Mouse (Mus musculus) limb, embryonic 10.5 days (tissue): ENCODE measurements around the gene Gm20605. TPM values are rescaled to one million over a fixed set of nuclear protein-coding genes. Genes with fewer than 3 reads are reported as not detected.
A peak's percentile ranks its signal among the peaks of the same experiment; 100 is the strongest.

ENCODE experiments used
- DNase-seq: peaks from one replicate; pipeline ENCODE4 v3.0.0-alpha.2; 2017; ENCODE audit warnings: low spot score
- H3K27ac ChIP-seq: fragments of 300-500 bp; sonication (generic); 2 replicates; pipeline ENCODE4 v1.5.1; 2016; ENCODE audit warnings: mild to moderate bottlenecking
- H3K27me3 ChIP-seq: fragments of 300-500 bp; sonication (generic); 2 replicates; pipeline ENCODE4 v1.6.1; 2016; ENCODE audit warnings: low read depth, mild to moderate bottlenecking; ENCODE audit not compliant: poor library complexity, severe bottlenecking
- H3K36me3 ChIP-seq: fragments of 300-500 bp; sonication (generic); 2 replicates; pipeline ENCODE4 v1.6.1; 2016; ENCODE audit warnings: mild to moderate bottlenecking, moderate library complexity
- H3K4me1 ChIP-seq: fragments of 300-500 bp; sonication (generic); 2 replicates; pipeline ENCODE4 v1.6.1; 2016
- H3K4me3 ChIP-seq: fragments of 300-500 bp; sonication (generic); 2 replicates; pipeline ENCODE4 v1.5.1; 2016; ENCODE audit warnings: mild to moderate bottlenecking, moderate library complexity
- H3K9me3 ChIP-seq: fragments of 300-500 bp; sonication (generic); replicated peaks from 2 replicates; pipeline ENCODE4 v1.6.1; 2016; ENCODE audit warnings: mild to moderate bottlenecking
- WGBS: fragments of 180-500 bp; shearing (Covaris S2); methylation state at CpG from one replicate; pipeline ENCODE4 v1.1.7; 2016; 5-methylcytosine and 5-hydroxymethylcytosine counted together
- polyA plus RNA-seq: library from polyadenylated mRNA; unstranded; fragments of >200 nt; fragmentation: Nextera tagmentation; extraction: Ambion mirVana; gene quantifications from 2 replicates; pipeline ENCODE4 v1.2.1, GENCODE M21; 2016

The Gm20605 gene
- polyA plus RNA-seq = 12.6 and 14.8 TPM in 2 replicates

- under 1% methylated on average over 46 of the region's 46 CpGs for WGBS
- no peaks in the 10 kb centered on the region for H3K9me3 ChIP-seq
- peaks cover 23% of the 10 kb centered on the region for H3K36me3 ChIP-seq
- H3K4me3 ChIP-seq = peak within 1 kb of the TSS; percentile 86
- H3K4me1 ChIP-seq = peaks cover 66% of the 10 kb centered on the region
- no peaks in the 10 kb centered on the region for H3K27me3 ChIP-seq
- peak; percentile 96 for DNase-seq
- peak within 1 kb of the TSS; percentile 94 for H3K27ac ChIP-seq
Measured at GRCm38 (mm10) chr5:137628498-137629305, at the start of gene Gm20605, which contains the start of the genes Fbxo24 and Lrch4. Gene Gm20605, plus strand, starts transcription at chr5:137629175. Gene Fbxo24, minus strand, starts transcription at chr5:137629002. Gene Lrch4, plus strand, starts transcription at chr5:137629121.

GRCm38 (mm10) chr5:137580246-137580645 lies 48.7 kb upstream of the Gm20605 start:
- H3K36me3 ChIP-seq = no peaks in the 10 kb centered on the region
- H3K4me1 ChIP-seq = peaks cover 13% of the 10 kb centered on the region
- WGBS = 81% methylated on average over 6 of the region's 6 CpGs
- no peak overlapping the region for H3K4me3 ChIP-seq
- H3K27ac ChIP-seq = no peak overlapping the region
- H3K9me3 ChIP-seq = no peaks in the 10 kb centered on the region
- DNase-seq = no peak
- H3K27me3 ChIP-seq = peaks cover 56% of the 10 kb centered on the region

- H3K27ac ChIP-seq = no peak overlapping the region
- H3K4me1 ChIP-seq = peaks cover 13% of the 10 kb centered on the region
- no peak overlapping the region for H3K4me3 ChIP-seq
- 36% methylated on average over 8 of the region's 8 CpGs for WGBS
- peaks cover 41% of the 10 kb centered on the region for H3K27me3 ChIP-seq
- H3K9me3 ChIP-seq = no peaks in the 10 kb centered on the region
- no peaks in the 10 kb centered on the region for H3K36me3 ChIP-seq
- no peak for DNase-seq
Measured at GRCm38 (mm10) chr5:137582702-137583101, 46.3 kb upstream of the Gm20605 start.

- Histone ChIP-seq H3K27ac (0 out of 2 replicates have a peak overlapping the region, but pooled peaks have one; percentile 8), H3K4me3 (peak overlapping the region; percentile 42), H3K9me3 (no peaks in the 10 kb centered on the region), H3K27me3 (peaks cover 41% of the 10 kb centered on the region), H3K36me3 (no peaks in the 10 kb centered on the region), H3K4me1 (peaks cover 13% of the 10 kb centered on the region)
- DNase-seq = peak; percentile 45
- 18% methylated on average over 27 of the region's 27 CpGs for WGBS
Measured at GRCm38 (mm10) chr5:137583670-137584169, 45.3 kb upstream of the Gm20605 start.

- Histone ChIP-seq H3K27me3 (peaks cover 41% of the 10 kb centered on the region), H3K4me1 (peaks cover 13% of the 10 kb centered on the region), H3K4me3 (no peak overlapping the region), H3K9me3 (no peaks in the 10 kb centered on the region), H3K36me3 (no peaks in the 10 kb centered on the region), H3K27ac (no peak overlapping the region)
- WGBS = 43% methylated on average over 8 of the region's 8 CpGs
- peak; percentile 66 for DNase-seq
Measured at GRCm38 (mm10) chr5:137584976-137585375, 44.0 kb upstream of the Gm20605 start.

- 75% methylated on average over 5 of the region's 5 CpGs for WGBS
- no peaks in the 10 kb centered on the region for H3K4me1 ChIP-seq
- H3K4me3 ChIP-seq = no peak overlapping the region
- no peak for DNase-seq
- H3K27ac ChIP-seq = no peak overlapping the region
- H3K27me3 ChIP-seq = no peaks in the 10 kb centered on the region
- no peaks in the 10 kb centered on the region for H3K36me3 ChIP-seq
- no peaks in the 10 kb centered on the region for H3K9me3 ChIP-seq
Measured at GRCm38 (mm10) chr5:137590507-137590906, 38.5 kb upstream of the Gm20605 start.

GRCm38 (mm10) chr5:137595921-137596320 lies 33.1 kb upstream of the Gm20605 start:
- Histone ChIP-seq H3K4me1 (peaks cover 20% of the 10 kb centered on the region), H3K27me3 (no peaks in the 10 kb centered on the region), H3K36me3 (peaks cover 15% of the 10 kb centered on the region; the same call in 1 of the 2 replicates), H3K9me3 (no peaks in the 10 kb centered on the region), H3K4me3 (no peak overlapping the region), H3K27ac (no peak overlapping the region)
- 83% methylated on average over 7 of the region's 7 CpGs for WGBS
- DNase-seq = no peak

GRCm38 (mm10) chr5:137596601-137597261 lies 32.2 kb upstream of the Gm20605 start:
- Histone ChIP-seq H3K36me3 (peaks cover 15% of the 10 kb centered on the region; the same call in 1 of the 2 replicates), H3K27me3 (no peaks in the 10 kb centered on the region), H3K4me1 (peaks cover 22% of the 10 kb centered on the region), H3K9me3 (no peaks in the 10 kb centered on the region), H3K4me3 (peak overlapping the region; percentile 39), H3K27ac (peak overlapping the region; percentile 53)
- DNase-seq = no peak
- 33% methylated on average over 30 of the region's 30 CpGs for WGBS

GRCm38 (mm10) chr5:137597625-137598024 lies 31.4 kb upstream of the Gm20605 start:
- H3K27me3 ChIP-seq = no peaks in the 10 kb centered on the region
- 97% methylated on average over 6 of the region's 6 CpGs for WGBS
- no peaks in the 10 kb centered on the region for H3K9me3 ChIP-seq
- peaks cover 15% of the 10 kb centered on the region; the same call in 1 of the 2 replicates for H3K36me3 ChIP-seq
- no peak overlapping the region for H3K4me3 ChIP-seq
- DNase-seq = no peak
- H3K27ac ChIP-seq = no peak overlapping the region
- peaks cover 28% of the 10 kb centered on the region for H3K4me1 ChIP-seq

GRCm38 (mm10) chr5:137598100-137598826 lies 30.7 kb upstream of the Gm20605 start:
- Histone ChIP-seq H3K9me3 (no peaks in the 10 kb centered on the region), H3K4me3 (no peak overlapping the region), H3K4me1 (peaks cover 34% of the 10 kb centered on the region), H3K27me3 (no peaks in the 10 kb centered on the region), H3K27ac (no peak overlapping the region), H3K36me3 (peaks cover 18% of the 10 kb centered on the region; the same call in 1 of the 2 replicates)
- WGBS = 90% methylated on average over 2 of the region's 2 CpGs
- DNase-seq = no peak

- Histone ChIP-seq H3K4me3 (peak overlapping the region; percentile 80), H3K27me3 (no peaks in the 10 kb centered on the region), H3K36me3 (peaks cover 31% of the 10 kb centered on the region), H3K27ac (peak overlapping the region; percentile 97), H3K9me3 (no peaks in the 10 kb centered on the region), H3K4me1 (peaks cover 40% of the 10 kb centered on the region)
- 81% methylated on average over 9 of the region's 9 CpGs for WGBS
- DNase-seq = no peak
Measured at GRCm38 (mm10) chr5:137599600-137599999, 29.4 kb upstream of the Gm20605 start.

- Histone ChIP-seq H3K36me3 (peaks cover 38% of the 10 kb centered on the region), H3K4me3 (peak overlapping the region; percentile 80), H3K9me3 (no peaks in the 10 kb centered on the region), H3K4me1 (peaks cover 40% of the 10 kb centered on the region), H3K27ac (peak overlapping the region; percentile 97), H3K27me3 (no peaks in the 10 kb centered on the region)
- WGBS = 4% methylated on average over 19 of the region's 19 CpGs
- DNase-seq = no peak
Measured at GRCm38 (mm10) chr5:137600281-137600618, 28.7 kb upstream of the Gm20605 start.
